Mouse (Mus musculus) hematopoietic stem cell, adult 5-6 weeks (primary cell): ENCODE results near the gene Gdap1l1. TPM values are rescaled to one million over a fixed set of nuclear protein-coding genes. Genes with fewer than 3 reads are reported as not detected.
A peak's percentile ranks its signal among the peaks of the same experiment; 100 is the strongest.
"Not testable (repeated sequence)": the region's sequence is repeated elsewhere in the genome, so short reads cannot be mapped to it uniquely, and the experiment has no call there.

Source experiments
- ATAC-seq, 2 experiments: fragments of 125-278 bp in 1 of 2; replicated peaks in 1 of 2; 2 replicates each; pipeline ENCODE4 v1.8.0; 2016 to 2017; ENCODE audit warnings: inconsistent platforms in 2 of 2, mild to moderate bottlenecking in 2 of 2, moderate number of reproducible peaks in 2 of 2, low read depth in 1 of 2, moderate TSS enrichment in 1 of 2; ENCODE audit not compliant: low FRiP score in 2 of 2, poor library complexity in 2 of 2, severe bottlenecking in 2 of 2, insufficient read depth in 1 of 2, low TSS enrichment in 1 of 2
- total RNA-seq: library from RNA; stranded (forward); fragments of 172-1452, 232-1000 nt; gene quantifications from 2 replicates; pipeline ENCODE4 v1.2.3, GENCODE M21; 2017

Gene Gdap1l1
- total RNA-seq, 1 experiment from 2014 or later = 0.25 TPM

DNA sequence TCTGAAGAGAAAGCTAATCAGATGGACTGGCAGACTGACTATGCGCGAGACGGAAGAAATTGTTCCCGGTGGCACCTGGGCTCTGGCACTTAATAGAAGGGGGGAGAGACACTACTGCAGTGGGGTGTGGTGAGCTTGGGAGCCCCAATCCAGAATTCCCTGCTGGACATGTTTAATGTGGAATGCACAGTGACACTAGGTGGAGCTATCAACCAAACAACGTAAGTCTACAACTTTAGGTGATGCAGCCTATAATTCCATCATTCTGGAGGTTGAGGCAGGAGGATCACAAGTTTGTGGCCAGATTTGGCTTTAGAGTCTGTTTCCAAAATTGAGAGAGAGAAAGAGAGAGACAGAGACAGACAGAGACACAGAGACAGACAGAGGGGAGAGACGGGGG, 14.5 kb downstream of the Gdap1l1 start:
- no peak for ATAC-seq

DNA sequence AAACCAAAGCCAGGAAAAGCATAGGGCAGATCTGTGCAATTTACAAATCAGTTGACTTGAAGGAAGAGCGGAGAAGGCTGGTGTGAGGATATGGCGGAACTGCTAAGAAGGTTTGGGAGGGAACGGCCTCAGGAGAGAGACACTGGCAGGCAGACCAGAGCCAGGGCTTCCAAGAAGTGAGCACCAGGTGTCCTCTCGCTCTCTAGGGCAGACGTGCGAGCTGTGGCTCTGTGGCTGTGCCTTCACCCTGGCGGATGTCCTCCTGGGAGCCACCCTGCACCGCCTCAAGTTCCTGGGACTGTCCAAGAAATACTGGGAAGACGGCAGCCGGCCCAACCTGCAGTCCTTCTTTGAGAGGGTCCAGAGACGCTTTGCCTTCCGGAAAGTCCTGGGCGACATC, 15.1 kb downstream of the Gdap1l1 start:
- no peak for ATAC-seq

DNA sequence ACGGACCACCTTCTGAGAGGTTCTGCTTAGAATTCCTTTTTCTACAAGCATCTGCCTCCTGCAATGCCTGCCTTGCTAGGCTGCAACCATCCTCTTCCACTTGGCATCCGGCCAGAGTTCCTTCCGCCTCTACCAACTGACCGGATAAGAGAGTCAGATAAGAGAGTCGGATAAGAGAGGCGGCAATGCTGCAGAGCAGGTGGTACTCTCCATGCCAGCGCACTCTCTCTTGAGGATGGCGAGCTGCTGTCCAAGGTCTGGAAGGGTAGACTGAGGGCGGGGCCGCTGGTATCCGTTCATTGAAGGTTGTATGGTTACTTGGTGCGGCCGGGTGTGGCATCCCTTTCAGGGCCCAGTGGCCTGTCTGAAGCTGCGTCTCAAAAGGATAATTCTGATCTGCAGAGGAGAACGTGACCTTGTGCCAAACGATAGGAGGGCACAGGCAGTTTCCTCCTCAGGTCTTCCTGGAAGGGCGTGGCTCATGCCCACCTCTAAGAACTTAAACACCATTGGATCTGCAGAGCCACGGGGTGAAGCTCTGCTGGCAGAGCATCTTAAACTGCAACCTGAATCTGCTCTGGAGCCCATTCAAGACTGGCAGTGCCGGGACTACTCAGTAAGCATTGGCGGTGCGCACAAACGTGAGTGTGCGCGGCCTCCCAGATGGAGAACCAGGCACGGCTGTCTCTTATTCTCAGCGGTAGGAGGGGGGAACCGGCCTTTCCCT, 20.4 kb downstream of the Gdap1l1 start:
- no peak for ATAC-seq

DNA sequence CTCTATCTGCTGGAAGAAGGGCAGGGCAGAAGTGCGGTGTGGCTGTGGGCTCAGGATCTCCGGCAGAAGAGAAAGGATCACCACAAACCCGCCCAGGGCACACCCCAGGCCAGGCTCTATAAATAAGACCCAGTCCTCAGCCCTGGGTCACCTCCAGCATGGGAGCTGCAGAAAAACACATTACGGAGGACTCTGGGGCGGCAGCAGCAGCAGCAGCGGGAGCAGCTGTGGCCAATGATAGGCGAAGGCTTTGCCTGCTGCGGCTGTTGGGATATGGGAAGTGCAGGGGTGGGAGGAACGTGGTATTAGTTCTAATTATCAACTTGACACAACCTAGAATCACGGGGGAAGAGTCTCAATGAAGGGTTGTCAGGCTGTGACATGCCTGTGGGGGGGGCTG, 21.1 kb downstream of the Gdap1l1 start:
- 0 out of 4 replicates have a peak, but pooled peaks of 1 of the 2 experiments have one; percentile 18 for ATAC-seq

DNA sequence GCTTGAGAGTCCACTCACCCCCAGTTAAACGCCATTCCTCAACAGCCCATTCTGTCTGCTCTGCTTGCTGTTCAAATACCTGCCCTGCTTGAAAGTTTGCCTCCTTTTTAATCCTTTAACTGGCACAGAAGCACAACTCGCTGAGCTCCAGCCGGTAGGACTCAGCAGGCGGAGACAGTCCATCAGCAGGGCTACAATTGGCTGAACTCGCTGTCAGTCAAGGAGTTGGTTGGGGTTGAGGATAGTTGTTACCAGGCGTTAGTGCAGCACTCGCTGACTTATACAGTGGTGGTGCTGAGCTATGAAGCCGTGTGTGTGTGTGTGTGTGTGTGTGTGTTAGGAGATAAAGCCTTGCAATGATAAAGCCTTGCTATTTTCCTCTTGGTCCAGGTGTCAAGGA, 22.3 kb downstream of the Gdap1l1 start:
- no peak for ATAC-seq

DNA sequence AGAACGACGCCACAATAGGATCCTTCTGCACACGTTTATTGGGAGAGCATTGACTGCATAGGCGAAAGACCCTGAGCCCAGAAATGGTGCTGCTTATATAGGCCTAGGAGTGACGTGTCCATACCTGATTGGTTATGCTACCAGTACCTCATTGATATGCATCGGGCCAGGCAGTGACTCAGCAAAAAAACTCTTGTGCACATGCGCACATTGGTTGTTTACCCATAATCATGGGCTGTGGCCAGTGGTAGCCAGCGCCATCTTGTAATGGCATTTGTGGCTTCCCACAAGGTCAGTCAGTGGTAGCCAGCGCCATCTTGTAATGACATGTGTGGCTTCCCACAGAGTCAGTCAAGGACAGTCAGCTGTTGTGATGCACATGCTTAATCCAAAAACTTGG, 23.0 kb downstream of the Gdap1l1 start:
- ATAC-seq = not testable (repeated sequence)

DNA sequence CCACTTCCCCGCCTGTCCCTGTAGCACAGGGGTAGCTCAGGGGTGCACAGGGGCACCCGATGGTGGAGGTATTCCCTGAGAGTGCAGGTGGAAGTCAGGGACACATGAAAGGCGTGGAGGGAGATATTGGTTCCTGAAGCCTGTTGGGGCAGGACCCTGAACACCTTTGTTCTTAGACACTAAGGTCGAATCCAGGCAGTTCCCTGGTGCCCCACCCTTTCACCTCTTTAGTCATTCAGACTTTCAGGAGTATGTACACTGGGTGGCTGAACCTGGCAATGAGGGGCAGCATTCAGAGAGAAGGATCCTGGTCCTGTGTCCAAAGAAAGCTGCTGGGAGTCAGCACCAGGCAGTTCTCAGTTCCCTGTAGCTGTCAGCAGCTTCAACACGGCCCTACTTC, 24.1 kb downstream of the Gdap1l1 start:
- ATAC-seq = no peak

DNA sequence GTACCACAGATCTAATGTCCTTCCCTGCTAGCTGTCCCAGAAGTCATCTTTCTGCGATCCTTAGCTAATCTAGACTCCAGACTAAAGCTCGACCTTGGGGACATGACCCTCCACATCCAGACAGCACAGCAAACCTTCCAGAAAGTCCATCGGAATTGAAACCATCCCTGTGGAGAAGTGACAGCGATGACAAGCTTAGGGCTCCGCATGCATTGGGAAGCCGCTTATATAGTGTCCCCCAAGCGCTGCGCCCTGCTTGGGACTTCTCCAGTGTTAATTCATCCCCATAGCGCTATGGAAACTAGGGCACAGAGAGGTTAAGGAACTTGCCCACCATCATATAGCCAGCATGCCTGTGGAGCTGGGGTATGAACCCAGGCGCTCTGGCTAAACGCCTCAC, 24.5 kb downstream of the Gdap1l1 start:
- ATAC-seq = no peak

DNA sequence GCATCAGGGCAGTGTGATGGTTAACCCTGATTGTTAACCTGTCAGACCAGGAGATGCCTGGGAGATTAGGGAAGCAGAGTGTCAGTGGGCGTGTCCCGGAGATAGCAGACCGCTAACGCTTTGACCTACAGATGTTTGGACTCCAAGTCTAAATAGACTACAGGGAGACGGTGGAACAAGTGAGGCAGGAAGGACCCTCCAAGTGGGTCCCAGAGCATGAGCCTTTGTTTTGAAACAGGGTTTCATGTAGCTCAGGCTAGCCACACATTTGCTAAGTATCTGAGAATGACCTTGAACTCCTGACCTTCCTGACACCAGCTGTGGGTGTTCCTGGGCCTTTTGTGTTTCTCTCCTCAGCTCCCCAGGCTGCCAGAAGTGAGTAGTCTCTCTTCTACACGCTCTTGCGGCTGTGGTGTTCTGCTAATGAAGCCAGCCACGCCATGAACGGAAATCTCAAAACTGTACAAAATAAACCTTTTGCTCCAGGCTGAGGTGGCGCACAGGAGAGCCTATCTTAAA, 25.0 kb downstream of the Gdap1l1 start:
- ATAC-seq = no peak

DNA sequence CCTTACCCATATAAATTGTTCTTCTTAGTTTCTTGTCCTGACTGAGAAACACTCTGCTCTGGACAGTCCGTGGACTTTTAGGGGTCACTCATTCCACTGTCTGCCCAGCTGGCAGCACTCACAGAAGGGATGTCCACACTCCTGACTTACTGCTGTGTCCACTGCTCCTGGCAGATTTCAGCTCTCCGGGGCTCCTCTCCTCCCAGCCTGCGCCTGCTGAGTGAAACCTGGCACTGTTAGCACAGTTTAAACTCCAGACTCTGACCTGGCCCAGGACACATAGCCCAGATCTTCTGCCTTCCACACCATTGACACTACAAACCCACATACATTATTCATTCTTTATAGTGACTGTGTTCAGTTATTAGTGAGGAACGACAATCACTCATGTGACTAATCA, 25.7 kb downstream of the Gdap1l1 start:
- ATAC-seq = no peak

DNA sequence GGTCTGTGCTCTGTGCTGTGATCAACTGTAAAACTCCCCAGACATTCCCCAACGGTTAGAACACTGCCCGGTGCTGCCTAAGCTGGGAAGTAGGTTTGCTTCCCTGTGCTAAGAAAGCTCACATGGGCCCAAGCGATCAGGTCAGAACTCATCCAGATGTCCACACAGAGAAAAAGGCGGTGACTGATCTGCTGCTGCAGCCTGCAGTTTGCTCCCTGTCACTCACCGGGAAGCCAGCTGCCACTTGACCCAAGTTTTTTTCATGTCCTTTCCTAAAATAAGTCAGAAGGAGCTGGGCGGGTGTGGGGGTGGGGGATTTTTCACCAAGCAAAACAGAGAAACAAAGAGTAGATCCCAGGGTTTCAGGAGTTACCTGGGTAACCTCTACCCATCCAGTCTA, 26.3 kb downstream of the Gdap1l1 start:
- no peak for ATAC-seq

DNA sequence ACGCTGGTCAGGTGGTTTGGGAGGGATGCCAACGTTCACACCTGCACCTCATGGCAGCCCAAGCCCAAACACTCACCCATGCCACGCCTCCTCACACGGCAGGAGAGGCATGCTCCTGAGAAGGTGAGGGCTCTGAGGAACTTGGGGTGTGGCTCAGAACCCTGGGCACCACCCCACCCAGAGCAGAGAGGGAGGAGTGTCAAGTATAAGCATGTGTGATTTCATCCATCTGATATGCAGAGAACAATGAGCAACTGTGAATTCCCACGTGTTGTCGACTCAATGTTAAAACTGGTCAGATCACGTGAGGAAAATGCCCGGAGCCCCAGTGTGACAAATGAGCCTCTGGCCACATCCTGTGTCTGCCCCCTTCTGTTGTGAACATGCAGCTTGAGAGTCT, 28.5 kb downstream of the Gdap1l1 start:
- no peak for ATAC-seq

DNA sequence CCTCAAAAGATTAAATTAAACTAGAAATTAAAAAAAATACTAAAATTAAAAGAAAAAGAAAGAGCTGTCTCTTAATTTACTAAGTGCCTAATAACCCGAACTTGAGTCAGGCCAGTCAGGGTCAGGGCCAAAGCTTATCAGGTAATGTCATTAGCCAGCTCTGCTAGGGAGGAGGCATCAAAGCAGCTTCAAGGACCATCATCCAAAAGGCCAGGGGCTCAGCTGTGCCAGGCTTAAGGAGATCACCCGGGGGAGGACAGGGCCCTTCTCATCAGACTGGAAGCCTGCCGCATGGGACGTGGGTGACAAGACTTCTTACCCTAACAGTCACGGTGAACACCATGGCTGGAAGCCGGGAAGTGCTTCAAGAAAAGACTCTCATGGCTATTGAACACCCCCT, 29.3 kb downstream of the Gdap1l1 start:
- no peak for ATAC-seq

DNA sequence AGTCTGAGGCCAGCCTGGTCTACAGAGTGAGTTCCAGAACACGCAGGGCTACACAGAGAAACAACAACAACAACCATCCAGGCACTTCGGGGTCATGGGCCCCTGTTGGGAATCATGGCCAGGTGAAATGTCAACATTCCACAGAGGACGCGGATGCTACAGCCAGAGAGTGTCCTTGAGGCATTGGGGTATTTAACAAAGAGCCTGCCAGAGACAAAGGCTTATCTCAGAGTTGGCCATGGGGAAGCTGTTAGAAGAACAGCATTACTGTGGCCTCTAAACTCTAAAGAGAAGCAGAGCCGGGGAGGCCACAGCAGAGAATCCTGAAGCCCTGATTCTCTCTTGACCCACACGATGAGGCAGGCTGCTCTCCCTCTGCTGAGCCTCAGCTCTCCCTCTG, 30.6 kb downstream of the Gdap1l1 start:
- no peak for ATAC-seq

DNA sequence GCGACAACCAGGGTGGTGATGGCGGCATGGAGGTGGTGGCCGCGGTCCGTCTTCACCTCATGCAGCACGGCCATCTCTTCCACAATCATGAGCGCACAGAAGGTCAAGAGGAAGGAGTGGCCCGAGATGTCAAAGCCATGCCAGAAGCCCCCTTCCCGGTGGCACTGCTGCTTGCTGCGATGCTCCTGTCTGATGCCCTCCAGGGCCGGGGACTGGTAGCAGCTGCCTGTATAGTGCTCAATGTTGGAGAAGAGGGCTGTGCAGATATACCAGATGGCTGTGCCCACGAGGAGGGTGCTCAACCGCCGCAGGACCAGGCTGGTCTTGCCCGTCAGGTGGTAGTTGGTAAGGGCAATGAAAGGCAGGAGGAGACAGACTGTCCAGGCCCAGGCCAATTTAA, 31.4 kb downstream of the Gdap1l1 start:
- ATAC-seq = no peak

DNA sequence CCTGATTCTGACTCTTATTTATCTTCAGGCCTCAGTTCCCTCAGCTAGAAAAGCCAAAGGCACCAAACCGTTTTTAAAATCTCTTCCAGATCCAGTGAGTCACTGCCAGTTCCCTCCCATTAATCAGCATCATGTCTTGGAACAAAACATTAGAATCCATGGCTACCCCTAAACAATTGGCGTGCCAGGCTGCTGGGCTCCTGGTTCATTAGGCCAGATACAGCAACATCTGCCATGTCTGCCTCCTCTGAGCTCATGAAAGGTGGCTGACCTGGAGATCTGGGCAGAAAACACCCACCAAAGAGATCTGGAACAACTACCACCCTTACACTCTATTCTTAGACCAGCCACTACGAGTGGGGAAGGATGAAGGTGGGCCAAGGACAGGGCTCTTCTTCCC, 32.9 kb downstream of the Gdap1l1 start:
- no peak for ATAC-seq

DNA sequence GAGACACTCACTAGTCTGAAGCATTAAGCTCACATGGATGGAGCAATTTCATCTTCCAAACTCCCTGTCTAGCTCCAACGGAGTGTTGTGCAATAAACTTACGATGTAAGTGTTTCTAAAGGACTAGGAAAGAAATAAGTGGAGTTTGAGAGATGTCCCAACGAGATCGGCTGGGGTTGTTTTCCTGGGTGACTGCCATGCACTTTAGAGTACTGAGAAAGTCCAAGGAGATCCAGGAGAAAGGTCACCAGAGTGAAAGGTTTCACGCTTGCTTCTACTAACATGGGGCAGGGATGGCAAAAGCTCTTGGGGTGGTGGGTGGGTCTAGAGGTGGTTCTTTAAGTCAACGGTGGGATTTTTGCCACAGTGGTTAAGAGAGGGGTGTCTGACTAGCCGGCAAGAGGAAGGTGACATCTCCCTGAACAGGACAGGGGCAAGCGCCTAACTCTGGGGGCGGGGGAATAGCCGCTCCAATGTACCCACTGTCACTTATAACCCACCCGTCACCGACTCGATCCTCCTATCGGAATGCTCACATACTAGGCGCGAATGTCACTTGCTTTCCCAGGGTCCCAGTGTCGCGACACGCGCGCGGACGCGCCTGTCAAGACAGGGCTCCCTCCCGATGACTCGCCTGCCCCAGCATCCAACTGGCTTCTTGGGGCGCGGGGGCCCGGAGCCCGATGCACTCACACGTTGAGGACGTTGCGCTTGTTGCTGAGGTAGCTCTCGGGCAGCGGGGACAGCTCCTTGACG, 33.6 kb downstream of the Gdap1l1 start:
- peak; percentile 34 to 38 for ATAC-seq

DNA sequence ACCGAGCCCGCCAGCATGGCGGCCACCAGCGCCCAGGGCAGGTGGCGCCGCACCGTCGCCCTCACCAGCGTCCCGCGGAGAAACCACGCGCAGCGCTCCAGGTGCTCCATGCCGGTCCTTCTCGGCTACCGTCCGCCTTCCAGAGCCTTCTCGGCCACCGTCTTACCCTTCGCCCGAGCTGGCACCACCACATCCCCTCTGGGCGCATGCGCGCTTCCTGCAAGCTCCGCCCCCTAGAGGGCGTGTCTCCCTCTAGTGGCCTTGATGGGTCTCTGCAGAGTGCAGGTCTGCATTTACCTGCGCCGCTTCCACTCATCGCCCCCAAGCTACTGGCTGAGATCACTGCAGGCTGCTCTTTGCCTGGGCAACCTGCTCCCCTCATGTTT, 34.2 kb downstream of the Gdap1l1 start, which contains the start of gene Fitm2:
Gene Fitm2, minus strand, starts transcription at position 164 of the 386 bp plus-strand sequence.
- peak; percentile 94 to 97 for ATAC-seq
